Mouse (Mus musculus) ES-E14 (cell line): Measurements from ENCODE around the gene Sgms2. TPM values are rescaled to one million over a fixed set of nuclear protein-coding genes. Genes with fewer than 3 reads are reported as not detected.

Experiments used
- DNase-seq: peaks from one replicate; pipeline ENCODE4 v3.0.0-alpha.2; 2013; ENCODE audit warnings: low read depth, low spot score
- H3K27ac ChIP-seq: 2 replicates; pipeline ENCODE4 v1.5.1; 2012; ENCODE audit warnings: low read depth, mild to moderate bottlenecking, low read length, moderate library complexity, mixed read lengths; ENCODE audit not compliant: poor library complexity, insufficient read depth, severe bottlenecking
- H3K36me3 ChIP-seq: 2 replicates; pipeline ENCODE4 v1.6.1; 2012; ENCODE audit warnings: mild to moderate bottlenecking, low read length, moderate library complexity, mixed read lengths; ENCODE audit not compliant: control insufficient read depth, poor library complexity, insufficient read depth, severe bottlenecking
- H3K4me1 ChIP-seq, 2 experiments: fragments of 150-350 bp in 1 of 2; sonication (generic) in 1 of 2; 2 replicates each; pipeline ENCODE4 v1.6.1; 2012; ENCODE audit warnings: low read length in 2 of 2, mild to moderate bottlenecking in 1 of 2, mixed read lengths in 1 of 2; ENCODE audit not compliant: control insufficient read depth in 2 of 2, insufficient read depth in 2 of 2, poor library complexity in 1 of 2
- H3K4me3 ChIP-seq, 2 experiments: fragments of 150-350 bp in 1 of 2; sonication (generic) in 1 of 2; 2 replicates each; pipeline ENCODE4 v1.5.1; 2012; ENCODE audit warnings: low read length in 2 of 2, low read depth in 1 of 2, mild to moderate bottlenecking in 1 of 2, mixed read lengths in 1 of 2; ENCODE audit not compliant: insufficient read depth in 1 of 2, poor library complexity in 1 of 2, severe bottlenecking in 1 of 2
- H3K9ac ChIP-seq: 2 replicates; pipeline ENCODE4 v1.6.1; 2012; ENCODE audit warnings: low read depth, mild to moderate bottlenecking, low read length, mixed read lengths; ENCODE audit not compliant: poor library complexity, insufficient read depth, severe bottlenecking
- H3K9me3 ChIP-seq: fragments of 150-350 bp; sonication (generic); 2 replicates; pipeline ENCODE4 v1.6.1; 2012; ENCODE audit warnings: low read depth, mild to moderate bottlenecking, low read length; ENCODE audit not compliant: control insufficient read depth, insufficient read depth
- CHD2 ChIP-seq: IDR thresholded peaks from 2 replicates; pipeline ENCODE4 v1.6.1; 2014; ENCODE audit warnings: mild to moderate bottlenecking, low read depth, low read length, inconsistent platforms
- HCFC1 ChIP-seq: IDR thresholded peaks from 2 replicates; pipeline ENCODE4 v1.6.1; 2012; ENCODE audit warnings: low read length, inconsistent platforms, borderline replicate concordance; ENCODE audit not compliant: insufficient read depth
- MAFK ChIP-seq: IDR thresholded peaks from 2 replicates; pipeline ENCODE4 v1.6.1; 2014; ENCODE audit warnings: mild to moderate bottlenecking, low read depth, low read length, inconsistent platforms; ENCODE audit not compliant: insufficient read depth
- ZC3H11A ChIP-seq: IDR thresholded peaks from 2 replicates; pipeline ENCODE4 v1.6.1; 2012; ENCODE audit warnings: low read depth, mild to moderate bottlenecking, inconsistent platforms, low read length, borderline replicate concordance
- ZNF384 ChIP-seq: IDR thresholded peaks from 2 replicates; pipeline ENCODE4 v1.6.1; 2012; ENCODE audit warnings: low read depth, low read length, inconsistent platforms
- in situ Hi-C, 2 experiments: fragments of 600-800 bp; cut with MboI; formaldehyde crosslinking; loops; one replicate each; pipeline ENCODE4 v1.15.1; 2025; ENCODE audit warnings: low sequenced_read_pairs in 2 of 2, inconsistent platforms in 1 of 2; ENCODE audit not compliant: unreplicated experiment in 2 of 2
- total RNA-seq: library from RNA; depleted of rRNA; stranded (reverse); fragments of 300-350 nt; gene quantifications from 2 replicates; pipeline ENCODE4 v1.2.3, GENCODE M21; 2012

The Sgms2 gene
- total RNA-seq, 1 experiment, result 2.1 TPM

DNA sequence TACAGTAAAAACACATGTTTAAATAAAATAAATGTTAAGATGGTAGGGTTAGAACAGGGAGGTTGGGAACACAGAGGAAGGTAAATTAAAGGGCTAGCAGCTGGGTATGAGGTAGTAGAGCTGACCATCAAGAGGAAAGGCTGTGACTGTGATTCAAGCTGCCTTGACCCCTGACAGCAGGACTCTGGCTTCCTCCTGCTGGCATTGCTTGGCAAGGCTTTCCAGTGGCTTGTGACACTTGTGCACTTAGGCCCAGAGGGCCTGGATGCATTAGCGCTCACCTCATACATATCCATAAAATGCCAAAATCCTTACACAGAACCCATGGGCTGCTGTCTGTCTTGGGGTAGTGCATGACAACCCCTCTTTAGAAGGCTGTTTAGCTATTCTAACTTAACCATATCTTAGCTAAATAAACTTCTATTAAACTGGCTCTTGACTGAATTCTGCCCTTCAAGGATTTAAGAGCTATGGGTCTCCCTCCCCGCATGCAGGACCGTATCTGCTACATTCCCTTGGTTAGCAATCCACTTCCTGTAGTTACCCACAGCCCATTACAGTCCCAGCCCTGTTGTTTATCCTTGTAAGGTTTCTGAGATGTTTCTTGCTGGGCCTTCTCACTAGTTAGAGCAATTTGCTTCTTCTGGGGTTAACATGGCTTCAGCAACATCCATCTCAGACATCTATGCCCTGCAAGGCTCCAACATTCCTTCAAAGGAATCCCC is 25.5 kb downstream of the Sgms2 start:
- no peak overlapping the region for H3K9ac ChIP-seq
- peaks cover 0 to 2% of the 10 kb centered on the region in 2 experiments; a peak in 1 of 4 replicates for H3K4me1 ChIP-seq
- no peaks in the 10 kb centered on the region for H3K9me3 ChIP-seq
- H3K4me3 ChIP-seq, result no peak overlapping the region
- DNase-seq, result no peak
- no peaks in the 10 kb centered on the region for H3K36me3 ChIP-seq
- no peak for TF ChIP-seq HCFC1
- in situ Hi-C loops, result no loop called here
- no peak overlapping the region for H3K27ac ChIP-seq

DNA sequence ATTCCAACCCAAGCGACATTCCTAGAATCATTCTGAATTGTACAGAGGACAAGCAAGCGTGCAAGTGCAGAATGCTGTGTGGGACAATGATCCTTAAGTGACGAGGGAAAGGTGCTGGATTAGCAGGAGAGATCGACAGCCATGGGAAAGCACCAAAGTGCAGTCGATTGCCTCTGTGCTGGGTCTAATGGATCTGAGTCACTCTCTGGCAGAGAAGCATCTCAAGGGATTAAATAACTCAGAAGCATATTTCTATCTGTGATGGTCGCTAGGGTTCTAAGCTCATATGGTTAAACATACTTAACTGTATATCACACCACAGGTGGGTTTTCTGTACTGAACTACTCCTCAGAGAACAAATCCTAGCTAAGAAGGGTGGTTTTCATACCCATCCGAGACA is 118.2 kb downstream of the Sgms2 start:
- no peaks in the 10 kb centered on the region for H3K36me3 ChIP-seq
- TF ChIP-seq MAFK (no peak), ZNF384 (no peak), CHD2 (no peak), ZC3H11A (no peak), HCFC1 (no peak)
- no peak overlapping the region for H3K27ac ChIP-seq
- H3K9me3 ChIP-seq, result no peaks in the 10 kb centered on the region
- DNase-seq, result no peak
- H3K9ac ChIP-seq, result no peak overlapping the region
- H3K4me1 ChIP-seq, result peaks cover 0 to 7% of the 10 kb centered on the region in 2 experiments; a peak in 3 of 4 replicates
- in situ Hi-C loops, result no loop called here
- H3K4me3 ChIP-seq, result no peak overlapping the region

DNA sequence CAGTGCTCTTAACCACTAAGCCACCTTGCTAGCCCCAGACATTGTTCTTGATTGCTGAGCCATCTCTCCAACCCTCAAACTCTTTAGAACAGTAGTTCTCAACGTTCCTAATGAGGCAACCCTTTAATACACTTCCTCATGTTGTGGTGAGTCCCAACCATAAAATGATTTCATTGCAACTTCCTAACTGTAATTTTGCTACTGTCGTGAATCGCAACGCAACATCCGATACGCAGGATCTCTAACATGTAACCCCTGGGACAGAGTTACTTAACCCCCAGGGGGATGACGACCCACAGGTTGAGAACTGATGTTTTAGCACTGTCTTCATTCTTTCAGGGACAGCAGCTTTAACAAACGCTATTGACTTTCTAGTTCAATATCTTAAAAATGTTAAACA is 122.5 kb downstream of the Sgms2 start:
- no peak for TF ChIP-seq CHD2
- no peak for TF ChIP-seq ZNF384
- TF ChIP-seq MAFK, result no peak
- TF ChIP-seq ZC3H11A, result no peak
- no peak for TF ChIP-seq HCFC1
- Histone ChIP-seq H3K4me1 (peaks cover 0 to 8% of the 10 kb centered on the region in 2 experiments; a peak in 3 of 4 replicates), H3K4me3 (no peak overlapping the region), H3K27ac (no peak overlapping the region), H3K9me3 (no peaks in the 10 kb centered on the region), H3K36me3 (no peaks in the 10 kb centered on the region), H3K9ac (no peak overlapping the region)
- DNase-seq, result no peak
- in situ Hi-C loops, result no loop called here

DNA sequence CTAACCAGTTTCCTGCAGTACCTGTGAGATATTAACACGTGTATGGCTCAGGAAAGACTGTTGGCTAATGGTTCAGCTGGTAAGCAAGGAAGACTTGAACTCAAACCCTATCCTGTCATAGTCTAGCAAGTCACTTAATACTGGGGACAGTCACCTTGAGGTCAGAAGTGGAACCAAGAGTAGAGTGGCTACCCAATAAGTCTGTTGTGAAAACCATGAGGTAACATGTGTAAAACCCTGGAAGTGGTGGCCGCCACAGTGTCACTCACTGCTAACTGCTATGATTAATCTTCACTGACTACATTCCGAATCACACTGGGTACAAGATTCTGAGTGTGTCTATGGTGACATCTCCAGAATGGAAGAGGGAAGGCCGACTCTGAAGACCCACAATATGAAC is 123.8 kb downstream of the Sgms2 start:
- in situ Hi-C loops, result no loop called here

More for the DNA sequence above, 123.8 kb downstream of the Sgms2 start:
- peaks cover 0 to 8% of the 10 kb centered on the region in 2 experiments; a peak in 3 of 4 replicates for H3K4me1 ChIP-seq
- DNase-seq, result no peak
- H3K9ac ChIP-seq, result no peak overlapping the region
- H3K36me3 ChIP-seq, result no peaks in the 10 kb centered on the region
- H3K9me3 ChIP-seq, result no peaks in the 10 kb centered on the region
- no peak overlapping the region for H3K27ac ChIP-seq
- TF ChIP-seq ZNF384 (no peak), HCFC1 (no peak), CHD2 (no peak), MAFK (no peak), ZC3H11A (no peak)
- H3K4me3 ChIP-seq, result no peak overlapping the region
